Mouse (Mus musculus) adrenal gland, postnatal 14 days (tissue): ENCODE measurements around the gene Mylk. TPM values are rescaled to one million over a fixed set of nuclear protein-coding genes. Genes with fewer than 3 reads are reported as not detected.

Experiments used
- DNase-seq: peaks from one replicate; pipeline ENCODE4 v3.0.0; 2021; ENCODE audit warnings: mixed read lengths
- total RNA-seq: library from RNA; stranded (reverse); gene quantifications from 2 replicates; pipeline ENCODE4 v1.2.3, GENCODE M21; 2021

Gene Mylk
- total RNA-seq, 1 experiment from 2014 or later = 47.3 TPM

GRCm38 (mm10) chr16:34986211-34986825 lies 241.3 kb downstream of the Mylk start:
- DNase-seq = no peak

- DNase-seq = no peak
These were observed 246.4 kb downstream of the Mylk start for GRCm38 (mm10) chr16:34991365-34991764.

GRCm38 (mm10) chr16:34992854-34993253 lies 247.8 kb downstream of the Mylk start:
- DNase-seq = peak; percentile 45

- peak; percentile 11 for DNase-seq
These were observed 248.8 kb downstream of the Mylk start for GRCm38 (mm10) chr16:34993694-34994330.

GRCm38 (mm10) chr16:34994641-34995141 lies 249.7 kb downstream of the Mylk start:
- DNase-seq = no peak

DNA sequence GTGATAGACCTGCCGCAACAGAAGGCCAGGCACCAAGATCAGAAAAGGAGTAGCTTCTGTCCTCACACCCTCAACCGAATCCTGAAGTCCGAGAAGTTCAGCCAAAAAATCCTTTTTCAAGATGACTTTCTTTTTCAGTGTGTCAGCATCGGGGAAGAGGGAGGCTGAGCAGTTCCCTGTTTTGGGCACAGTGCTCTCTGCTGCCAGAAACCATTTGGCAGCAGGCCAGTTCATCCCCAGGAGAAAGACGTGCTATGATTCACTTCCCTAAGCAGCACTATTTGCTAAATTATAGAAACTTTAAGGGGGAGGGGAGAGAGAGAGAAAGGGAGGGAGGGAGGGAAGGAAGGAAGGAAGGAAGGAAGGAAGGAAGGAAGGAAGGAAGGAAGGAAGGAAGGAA lies 251.1 kb downstream of the Mylk start:
- DNase-seq = peak; percentile 89

DNA sequence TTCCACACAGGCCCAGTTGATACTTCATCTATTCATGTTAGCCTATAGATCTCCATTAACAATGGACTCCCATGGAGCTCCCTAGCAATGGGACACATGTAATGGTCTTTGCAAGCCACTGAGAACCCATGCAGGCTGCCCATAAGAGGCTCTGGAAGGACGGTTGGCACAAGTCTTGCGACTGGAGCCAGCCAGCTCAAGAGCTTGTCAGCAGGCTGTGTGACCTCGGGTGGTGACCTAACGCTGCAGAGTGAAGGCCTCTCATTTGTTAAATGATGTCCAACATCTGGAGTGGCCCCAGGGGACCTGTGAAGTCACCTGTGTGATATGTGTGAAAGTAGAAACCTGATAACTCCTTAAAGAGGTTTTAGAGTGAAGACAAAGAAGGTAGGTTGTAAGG lies 252.0 kb downstream of the Mylk start:
- peak; percentile 66 for DNase-seq

GRCm38 (mm10) chr16:34997576-34997975 lies 252.6 kb downstream of the Mylk start:
- DNase-seq = peak; percentile 39

DNA sequence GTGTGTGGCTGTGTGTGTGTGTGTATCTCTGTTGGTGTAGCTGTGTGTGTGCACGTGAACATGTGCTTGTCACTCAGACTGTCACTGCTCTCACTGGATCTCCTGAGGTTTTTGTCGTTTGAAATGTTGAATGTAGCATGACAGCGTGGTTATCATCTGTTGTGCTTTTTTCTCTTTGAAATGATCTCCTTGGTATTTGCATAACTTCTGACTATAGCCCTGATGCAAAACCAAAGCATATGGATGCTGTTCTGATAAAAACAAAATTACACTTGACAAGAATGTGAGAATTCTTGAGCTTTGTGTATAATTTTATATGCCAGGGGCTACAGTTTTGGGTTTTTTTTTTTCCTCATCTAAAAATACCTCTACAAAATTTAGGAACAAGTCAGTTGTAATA lies 254.0 kb downstream of the Mylk start:
- DNase-seq = no peak

- DNase-seq = no peak
These were observed 255.0 kb downstream of the Mylk start for GRCm38 (mm10) chr16:34999986-35000385.

DNA sequence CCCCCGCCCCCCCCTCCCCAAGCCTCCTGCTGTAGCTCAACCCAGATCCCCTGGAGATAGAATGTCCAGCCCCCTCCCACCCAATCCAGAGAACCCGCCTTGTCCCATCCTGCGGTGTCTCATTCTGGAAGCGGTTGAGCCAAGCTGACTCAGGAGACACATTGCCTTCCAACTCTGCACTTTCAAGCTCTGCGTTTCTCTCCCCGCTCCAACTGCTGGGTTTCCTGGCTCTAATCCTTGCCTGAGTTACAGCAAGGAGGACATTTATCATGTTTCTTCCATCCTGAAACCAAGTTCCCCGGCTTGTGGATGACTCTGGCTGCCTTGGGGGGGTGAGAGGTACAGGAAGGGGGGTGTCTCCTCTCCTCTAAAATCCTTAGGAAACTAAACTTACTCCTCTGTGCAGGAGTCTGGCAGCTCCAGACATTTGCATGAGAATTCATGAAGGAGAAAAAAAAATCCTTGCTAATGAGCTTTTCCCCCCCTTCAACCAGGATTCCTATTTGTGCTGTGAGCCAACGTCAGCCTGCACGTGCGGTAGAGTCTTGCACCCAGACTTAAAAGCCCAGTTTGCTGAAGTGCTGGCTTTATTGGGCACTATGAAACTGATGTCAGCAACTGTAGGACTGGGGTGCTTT lies 256.0 kb downstream of the Mylk start:
- peak; percentile 53 for DNase-seq

GRCm38 (mm10) chr16:35004356-35004755 lies 259.3 kb downstream of the Mylk start:
- no peak for DNase-seq

- DNase-seq = no peak
These were observed 259.7 kb downstream of the Mylk start for GRCm38 (mm10) chr16:35004756-35005155.

DNA sequence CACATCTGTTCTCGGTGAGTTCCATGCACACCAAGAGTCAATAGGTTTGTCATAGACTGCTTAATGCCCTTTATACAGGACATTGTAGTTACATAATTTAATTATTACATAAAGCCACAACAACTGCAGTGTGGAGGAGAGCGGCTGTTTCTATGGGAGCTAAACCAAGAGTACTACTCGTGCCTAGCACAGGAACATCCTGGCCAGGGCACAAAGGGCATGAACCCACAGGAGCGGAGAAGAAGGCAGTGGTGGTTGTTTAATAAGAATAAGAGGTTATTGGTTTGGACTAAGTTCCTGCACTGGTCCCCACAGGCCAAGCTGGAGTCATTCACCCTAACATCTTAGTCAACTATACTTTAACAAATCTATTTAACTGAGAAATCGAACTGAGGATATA lies 261.2 kb downstream of the Mylk start:
- DNase-seq = peak; percentile 27

- no peak for DNase-seq
These were observed 262.4 kb downstream of the Mylk start for GRCm38 (mm10) chr16:35007361-35007760.

GRCm38 (mm10) chr16:35008447-35008846 lies 263.4 kb downstream of the Mylk start:
- DNase-seq = no peak

- no peak for DNase-seq
These were observed 268.5 kb downstream of the Mylk start for GRCm38 (mm10) chr16:35013501-35013900.

- DNase-seq = no peak
These were observed 271.5 kb downstream of the Mylk start for GRCm38 (mm10) chr16:35016491-35016890.

DNA sequence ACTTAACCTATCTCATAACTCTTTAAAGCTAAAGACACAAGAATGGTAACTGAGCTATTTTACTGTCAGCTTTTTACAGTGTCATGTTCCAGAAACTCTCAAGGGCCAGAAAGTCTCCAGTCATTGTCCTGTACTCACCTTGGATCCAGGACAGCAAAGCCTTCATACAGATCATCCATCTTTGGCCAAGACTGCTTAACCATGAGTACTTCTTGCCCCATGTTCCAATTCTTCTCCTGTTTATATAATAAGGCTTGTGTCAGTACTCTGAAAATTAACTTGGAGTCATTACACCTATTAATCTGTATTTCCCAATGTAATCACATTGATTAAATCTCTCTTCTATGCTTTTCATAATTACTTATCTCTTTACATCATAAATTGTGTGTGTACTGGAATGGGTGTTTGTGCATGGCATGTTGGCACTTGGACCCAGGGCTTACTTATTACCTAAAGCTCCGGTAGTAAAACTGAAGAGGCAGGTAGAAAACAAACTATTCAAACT lies 273.5 kb downstream of the Mylk start:
- no peak for DNase-seq

GRCm38 (mm10) chr16:35021903-35022241 lies 276.9 kb downstream of the Mylk start:
- no peak for DNase-seq

DNA sequence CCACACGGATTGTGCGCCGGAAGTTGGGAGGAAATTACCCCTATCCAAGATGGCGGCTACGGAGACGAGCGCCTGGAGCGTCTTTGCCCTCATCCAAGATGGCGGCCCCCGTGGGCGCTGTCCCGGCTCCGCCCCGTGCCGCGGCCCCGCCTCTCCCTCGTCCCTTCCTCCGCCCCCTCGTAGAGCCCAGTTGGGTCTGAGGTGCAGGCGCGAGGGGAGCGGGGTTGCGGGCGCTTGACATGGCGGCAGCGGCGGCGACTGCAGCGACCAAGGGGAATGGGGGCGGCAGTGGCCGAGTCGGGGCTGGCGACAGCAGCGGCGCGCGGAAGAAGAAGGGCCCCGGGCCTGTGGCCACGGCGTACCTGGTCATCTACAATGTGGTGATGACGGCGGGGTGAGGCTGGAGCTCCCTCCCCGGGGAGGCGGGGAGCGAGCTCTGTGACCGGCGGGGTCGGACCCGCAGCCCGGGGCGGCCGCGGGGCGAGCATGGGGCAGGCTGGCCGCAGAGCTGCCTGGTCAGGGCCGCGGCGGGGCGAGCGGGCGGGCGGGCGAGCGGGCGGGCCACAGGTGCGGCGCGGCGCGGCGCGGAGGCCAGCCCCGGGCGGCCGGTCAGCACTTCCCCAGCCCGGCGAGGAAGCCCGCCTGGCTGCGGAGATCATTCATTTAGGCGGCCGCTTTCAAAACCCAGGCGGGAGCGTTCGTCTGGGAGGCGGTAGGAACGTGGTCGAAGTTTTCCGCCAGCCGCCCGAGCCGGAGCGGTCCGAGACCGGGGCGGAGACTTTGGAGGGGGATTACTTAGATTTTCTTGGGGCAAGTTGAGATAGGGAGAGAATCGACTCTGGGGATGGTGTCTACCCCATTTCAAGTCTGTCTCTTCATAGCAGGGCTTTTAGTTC lies 277.5 kb downstream of the Mylk start, which contains the start of gene Hacd2:
Gene Hacd2 (plus strand): TSS at position 187 of the 896 bp plus-strand sequence.
- peak; percentile 97 for DNase-seq

GRCm38 (mm10) chr16:35023138-35023735 lies 278.2 kb downstream of the Mylk start:
- DNase-seq = no peak
